Mouse (Mus musculus) monocyte, adult 2 months (primary cell): ENCODE results near the gene Gm44511.
A peak's percentile ranks its signal among the peaks of the same experiment; 100 is the strongest.
"Not testable (repeated sequence)": the region's sequence is repeated elsewhere in the genome, so short reads cannot be mapped to it uniquely, and the experiment has no call there.

Experiments used
- DNase-seq, 2 experiments: peaks; one replicate each; pipeline ENCODE4 v3.0.0; 2022; ENCODE audit warnings: low spot score in 2 of 2, low read depth in 1 of 2

Gm44511 gene

GRCm38 (mm10) chr6:128762892-128763670 is 63.0 kb downstream of the Gm44511 start:
- DNase-seq: not testable (repeated sequence)

- no peak for DNase-seq
These were observed 65.0 kb downstream of the Gm44511 start for GRCm38 (mm10) chr6:128761144-128761540.

GRCm38 (mm10) chr6:128760416-128761143 is 65.5 kb downstream of the Gm44511 start:
- DNase-seq: peak; percentile 60 to 85

- peak; percentile 77 to 94 for DNase-seq
These were observed 66.1 kb downstream of the Gm44511 start for GRCm38 (mm10) chr6:128760016-128760415.

- no peak for DNase-seq
These were observed 66.7 kb downstream of the Gm44511 start for GRCm38 (mm10) chr6:128759221-128759950.

- DNase-seq: not testable (repeated sequence)
These were observed 70.7 kb downstream of the Gm44511 start for GRCm38 (mm10) chr6:128755402-128755763.

- not testable (repeated sequence) for DNase-seq
These were observed 71.2 kb downstream of the Gm44511 start for GRCm38 (mm10) chr6:128754748-128755401.

GRCm38 (mm10) chr6:128754265-128754664 is 71.8 kb downstream of the Gm44511 start:
- not testable (repeated sequence) for DNase-seq

- peak in 1 of 2 experiments; percentile 29 for DNase-seq
These were observed 72.4 kb downstream of the Gm44511 start for GRCm38 (mm10) chr6:128753610-128754224.

- DNase-seq: not testable (repeated sequence)
These were observed 79.1 kb downstream of the Gm44511 start for GRCm38 (mm10) chr6:128747006-128747405.

GRCm38 (mm10) chr6:128737445-128737844 is 88.7 kb downstream of the Gm44511 start:
- no peak for DNase-seq

GRCm38 (mm10) chr6:128736100-128736499 is 90.0 kb downstream of the Gm44511 start:
- no peak for DNase-seq

GRCm38 (mm10) chr6:128734896-128735295 is 91.2 kb downstream of the Gm44511 start:
- no peak for DNase-seq

- no peak for DNase-seq
These were observed 92.0 kb downstream of the Gm44511 start for GRCm38 (mm10) chr6:128733908-128734679.

GRCm38 (mm10) chr6:128732032-128732431 is 94.1 kb downstream of the Gm44511 start:
- no peak for DNase-seq
